Mouse (Mus musculus) CD4-positive helper T cell, adult 2 months (primary cell): ENCODE measurements around the gene Dlgap5.
"Not testable (repeated sequence)": the region's sequence is repeated elsewhere in the genome, so short reads cannot be mapped to it uniquely, and the experiment has no call there.

Experiments used
- DNase-seq: peaks from one replicate; pipeline ENCODE4 v3.0.0-alpha.2; 2012; ENCODE audit warnings: low read depth, missing footprints, low spot score

The Dlgap5 gene

DNA sequence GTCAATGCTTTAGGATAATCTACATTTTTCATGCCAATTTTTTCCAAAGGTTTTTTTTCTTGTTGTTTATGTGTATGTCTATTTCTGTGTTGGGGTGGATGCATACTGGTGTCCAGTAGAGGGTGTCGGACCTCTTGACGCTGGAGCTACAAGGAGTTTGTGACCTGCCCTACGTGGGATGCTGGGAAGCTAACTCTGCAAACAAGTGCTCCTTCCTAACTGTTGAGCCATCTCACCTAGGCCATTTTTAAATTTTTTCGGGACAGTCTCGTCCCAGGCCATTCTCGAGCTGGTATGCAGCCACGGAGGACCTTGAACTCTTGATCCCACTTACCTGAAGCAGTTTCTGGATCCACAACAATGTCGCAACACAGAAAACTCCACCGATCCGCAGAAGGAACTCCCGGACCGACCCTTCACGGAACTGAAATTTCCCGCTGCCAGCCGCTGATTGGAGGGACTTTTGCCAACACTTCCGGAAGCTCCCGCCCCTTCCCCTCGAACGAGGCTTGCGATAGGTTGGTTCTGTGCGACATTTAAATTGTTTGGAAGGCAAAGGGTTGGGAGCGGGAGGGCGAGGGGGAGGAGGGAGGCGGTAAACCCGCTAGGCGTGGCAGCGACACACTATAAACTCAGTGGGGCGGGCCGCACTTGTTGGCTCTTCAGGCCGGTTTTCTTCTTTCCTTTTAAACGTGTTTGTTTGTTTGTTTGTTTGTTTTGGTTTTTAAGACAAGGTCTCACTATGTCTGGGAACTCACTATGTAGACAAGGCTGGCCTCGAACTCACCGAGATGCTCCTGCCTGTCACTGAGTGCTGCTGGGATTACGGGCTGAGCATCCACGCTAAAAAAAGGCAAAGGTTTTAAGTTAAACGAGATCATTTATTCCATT, at the start of gene Dlgap5:
Gene Dlgap5, minus strand, starts transcription at position 633 of the 891 bp plus-strand sequence.
- DNase-seq, result peak; percentile 94

DNA sequence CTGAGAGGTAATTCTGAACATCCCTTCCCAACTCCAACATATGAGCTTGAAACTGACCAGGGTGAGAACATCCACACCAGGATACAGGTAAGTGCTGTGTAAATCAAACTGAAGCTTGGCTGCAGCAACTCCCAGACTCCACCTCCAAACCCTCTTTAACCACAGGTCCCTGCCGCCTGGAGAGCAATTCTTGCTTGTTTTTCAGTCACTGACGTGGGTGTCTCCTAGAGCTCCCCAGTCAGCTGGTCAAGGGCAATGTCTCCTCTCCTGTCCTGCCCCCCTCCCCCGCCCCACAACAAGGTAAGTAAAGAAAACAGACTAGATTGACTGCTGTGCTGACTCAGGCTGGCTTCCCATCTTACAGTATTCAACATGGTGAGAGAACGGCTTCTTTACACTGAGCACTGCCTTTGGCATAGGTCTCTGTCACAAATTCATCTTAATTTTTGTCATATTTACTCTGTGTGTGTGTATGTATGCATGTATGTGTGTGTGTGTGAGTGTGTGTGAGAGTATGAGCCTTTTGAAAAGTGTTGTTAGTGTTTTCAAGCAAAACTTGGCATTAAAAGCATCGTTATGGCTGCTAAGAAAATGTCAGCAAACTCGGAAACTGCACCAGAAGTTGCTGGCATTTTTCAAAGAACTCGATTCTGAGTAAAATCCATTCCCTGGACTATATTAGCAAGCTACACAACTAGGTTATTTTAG, 47.4 kb upstream of the Dlgap5 start:
- DNase-seq, result no peak

DNA sequence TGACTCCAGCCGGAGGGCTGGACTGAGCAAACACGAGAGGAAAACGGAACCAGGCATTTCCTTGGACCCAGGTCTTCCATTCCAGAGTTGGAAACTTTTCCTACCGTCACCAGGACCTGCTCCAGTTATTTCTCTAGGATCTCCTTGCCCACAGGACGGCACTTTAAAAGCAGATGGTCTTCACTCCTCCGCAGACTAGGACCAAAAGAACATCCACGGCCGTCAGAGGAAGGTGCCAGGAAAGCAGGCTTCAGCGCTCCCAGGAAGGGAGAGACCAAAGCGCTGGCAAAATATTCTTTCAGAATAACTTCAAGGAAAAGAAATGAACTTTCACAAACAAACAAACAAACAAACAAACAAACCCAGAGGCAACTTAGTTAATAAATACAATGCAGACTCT, 46.2 kb upstream of the Dlgap5 start:
- no peak for DNase-seq

DNA sequence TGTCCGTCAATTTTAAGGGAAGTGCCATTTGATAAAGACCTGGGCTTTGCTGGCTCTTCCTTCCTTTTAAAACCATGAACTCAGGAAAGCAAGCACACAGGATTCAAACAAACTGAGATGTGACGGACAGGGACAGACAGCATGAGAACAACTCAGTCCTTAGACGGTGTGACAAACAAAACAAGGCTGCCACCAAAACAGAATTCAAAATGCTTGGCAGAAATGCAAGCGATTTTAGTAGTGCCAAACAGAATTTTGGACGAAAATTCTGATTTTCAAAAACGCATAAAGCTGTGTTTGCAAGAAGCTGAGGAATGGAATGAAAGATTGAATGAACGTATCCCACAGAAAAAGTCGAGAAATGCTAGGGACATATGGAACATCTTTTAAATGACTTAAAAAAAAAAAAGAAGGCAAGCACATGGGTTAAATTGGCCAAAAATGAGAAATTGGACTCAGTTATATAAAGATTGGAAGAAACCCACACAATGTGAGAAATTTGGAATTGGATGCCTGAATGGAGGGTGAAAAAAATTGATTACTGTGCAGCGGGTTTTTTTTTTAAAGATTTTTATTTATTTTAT, 44.8 kb upstream of the Dlgap5 start:
- DNase-seq, result no peak

DNA sequence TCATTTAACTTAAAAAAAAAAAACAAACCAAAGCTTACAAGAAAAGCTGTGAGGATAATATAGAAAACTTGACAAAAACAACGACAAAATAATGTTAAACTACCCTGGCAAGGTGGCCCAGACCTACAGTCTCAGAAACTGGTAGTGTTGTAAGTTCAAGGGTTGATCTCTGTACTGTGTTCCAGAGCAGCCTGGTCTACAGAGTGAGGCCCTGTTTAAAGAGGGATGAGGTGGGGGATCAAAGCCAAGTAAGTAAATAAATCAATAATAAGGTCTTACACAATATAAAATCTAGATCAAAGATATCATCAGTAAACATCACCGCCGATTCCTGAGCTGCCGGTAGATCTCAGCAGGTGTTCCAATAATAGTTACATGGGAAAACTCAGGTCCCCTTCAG, 44.2 kb upstream of the Dlgap5 start:
- DNase-seq, result no peak

DNA sequence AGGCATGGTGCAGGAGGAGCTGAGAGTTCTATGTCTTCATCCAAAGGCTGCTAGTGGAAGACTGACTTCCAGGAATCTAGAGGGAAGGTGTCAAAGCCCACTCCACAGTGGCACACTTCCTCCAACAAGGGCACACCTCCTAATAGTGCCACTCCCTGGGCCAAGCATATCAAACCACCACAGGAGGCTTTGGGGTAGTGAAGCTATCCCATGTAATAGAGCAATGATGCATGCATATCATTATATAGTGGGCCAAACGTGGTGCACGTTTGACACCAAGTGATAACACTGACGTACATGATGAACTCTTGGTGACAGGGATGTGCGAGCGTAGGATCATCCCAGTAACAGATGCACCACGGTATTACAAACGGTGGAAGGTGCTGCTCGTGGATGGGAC, 43.8 kb upstream of the Dlgap5 start:
- DNase-seq, result no peak

DNA sequence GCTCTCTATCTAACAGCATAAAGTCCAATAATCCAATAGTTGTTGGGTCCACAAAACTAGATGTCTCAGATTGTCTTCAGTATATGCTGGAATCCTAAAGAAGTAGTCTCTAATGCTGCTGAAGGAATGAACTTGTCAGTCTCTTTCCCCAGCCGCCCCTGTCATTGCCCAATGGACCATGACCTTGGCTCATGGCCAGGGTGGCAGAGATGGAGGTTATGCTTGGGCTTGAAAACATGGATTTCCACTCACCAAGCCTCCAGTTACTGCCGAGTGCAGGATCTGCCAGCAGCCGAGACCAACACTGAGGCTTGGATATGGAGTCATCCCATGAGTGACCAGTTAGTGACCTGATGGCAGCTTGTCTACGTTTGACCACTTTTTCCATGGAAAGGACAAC, 41.3 kb upstream of the Dlgap5 start:
- no peak for DNase-seq

DNA sequence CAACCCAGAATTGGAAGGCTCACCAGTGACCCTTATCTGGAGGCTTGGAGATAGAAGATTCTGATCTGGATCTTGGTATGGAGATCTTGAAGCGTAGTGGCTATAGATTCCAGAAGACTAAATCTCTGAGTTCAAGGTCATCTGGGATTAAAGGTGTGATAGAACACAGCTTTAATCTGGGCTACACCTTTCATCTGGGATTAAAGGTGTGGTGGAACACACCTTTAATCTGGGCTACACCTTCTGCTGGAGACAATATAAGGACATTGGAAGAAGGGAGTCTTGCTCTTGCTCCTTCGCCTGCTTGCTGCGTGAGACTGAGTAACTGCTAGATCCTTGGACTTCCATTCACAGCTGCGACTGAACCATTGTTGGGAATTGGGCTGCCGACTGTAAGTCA, 31.9 kb upstream of the Dlgap5 start, which contains the start of gene Fbxo34:
Gene Fbxo34, plus strand, starts transcription at position 301 of the 400 bp plus-strand sequence.
- DNase-seq, result not testable (repeated sequence)

DNA sequence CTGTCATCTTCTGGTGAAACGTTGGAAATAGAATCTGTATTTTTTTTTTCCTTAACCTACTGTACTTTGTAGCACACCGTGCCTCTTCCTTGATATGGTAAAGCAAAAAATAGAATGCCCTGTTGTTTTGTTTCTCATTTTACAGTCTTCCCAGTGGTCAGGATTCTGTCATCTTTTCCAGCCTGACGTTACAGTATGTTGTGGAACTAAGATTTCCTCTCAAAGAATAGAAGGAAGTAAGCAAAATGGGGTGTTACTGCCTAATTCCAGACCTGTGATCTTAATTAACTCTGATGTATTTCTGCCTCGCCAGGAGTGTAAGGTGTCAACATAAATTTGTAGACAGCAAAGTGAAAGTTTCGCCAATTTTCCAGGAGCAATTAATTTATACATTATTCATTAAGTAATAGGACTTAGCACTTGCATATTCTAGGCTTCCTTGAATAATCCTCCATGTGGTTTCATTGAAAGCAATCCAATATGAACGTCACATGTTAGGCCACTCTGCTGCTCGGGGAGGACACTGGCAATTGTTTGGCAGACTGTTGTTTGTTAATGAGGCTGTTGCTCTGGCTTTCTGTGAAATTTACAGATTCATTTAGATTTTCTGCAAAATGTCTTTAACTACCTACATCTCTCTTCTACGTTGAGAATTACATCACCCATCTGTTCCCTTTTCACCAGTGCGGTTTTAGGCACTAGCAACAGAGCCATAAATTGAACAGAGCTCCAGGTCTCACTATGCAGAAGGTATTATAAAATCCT, 27.3 kb upstream of the Dlgap5 start:
- DNase-seq, result no peak

DNA sequence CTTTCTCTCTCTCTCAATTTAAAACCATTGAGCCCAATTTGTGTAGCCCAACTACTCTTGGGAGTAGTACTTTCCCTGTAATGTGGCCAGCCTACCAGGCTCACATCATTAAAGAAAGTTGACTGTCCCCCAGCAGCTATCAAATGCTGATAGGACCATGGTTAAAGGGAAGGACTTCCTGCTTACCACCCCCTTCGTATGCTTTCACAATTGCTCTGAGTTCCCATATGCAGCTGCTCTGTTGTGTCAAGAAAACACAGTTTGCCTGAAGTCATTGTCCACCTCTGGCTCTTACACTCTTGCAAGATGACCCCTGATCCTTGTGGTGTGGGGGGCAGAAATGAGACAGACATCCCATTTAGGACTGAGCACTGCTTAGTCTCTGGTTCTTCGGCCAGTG, 26.7 kb upstream of the Dlgap5 start:
- no peak for DNase-seq

DNA sequence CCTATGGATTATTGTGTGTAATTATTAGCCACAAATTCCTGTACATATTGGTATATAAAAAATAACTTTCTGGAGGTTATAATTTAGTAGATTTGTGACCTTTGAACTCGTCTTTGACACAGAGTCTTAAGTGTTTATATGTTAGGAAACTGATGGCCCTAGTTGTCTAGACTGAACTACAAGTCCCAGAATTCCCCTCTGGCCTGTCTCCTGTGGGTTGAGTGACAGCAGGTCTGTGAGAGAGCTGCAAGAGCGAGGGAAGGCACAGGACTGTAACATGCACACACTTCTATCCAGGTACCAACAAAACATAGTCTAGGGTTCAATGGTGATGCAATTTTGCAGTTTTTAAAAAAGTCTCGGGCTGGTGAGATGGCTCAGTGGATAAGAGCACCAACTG, 20.7 kb upstream of the Dlgap5 start:
- no peak for DNase-seq

DNA sequence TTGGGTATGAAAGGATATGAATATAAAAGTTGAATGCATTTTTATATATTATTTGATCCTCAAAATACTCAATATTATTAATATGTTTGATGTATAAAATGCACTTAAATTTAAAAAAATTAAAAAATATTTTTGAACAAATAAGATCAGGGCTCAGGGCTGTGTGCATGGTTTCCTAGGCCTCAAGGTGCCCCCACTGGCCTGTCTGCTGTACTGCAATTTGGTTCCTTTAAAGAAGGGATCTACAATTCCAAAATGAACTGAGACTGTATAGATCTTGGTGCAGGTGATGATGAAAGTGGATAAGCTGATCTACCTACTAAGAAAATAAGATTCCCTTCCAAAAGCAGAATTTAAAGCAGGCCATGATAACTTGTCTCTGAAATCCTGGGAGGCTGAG, 14.8 kb upstream of the Dlgap5 start:
- DNase-seq, result no peak

DNA sequence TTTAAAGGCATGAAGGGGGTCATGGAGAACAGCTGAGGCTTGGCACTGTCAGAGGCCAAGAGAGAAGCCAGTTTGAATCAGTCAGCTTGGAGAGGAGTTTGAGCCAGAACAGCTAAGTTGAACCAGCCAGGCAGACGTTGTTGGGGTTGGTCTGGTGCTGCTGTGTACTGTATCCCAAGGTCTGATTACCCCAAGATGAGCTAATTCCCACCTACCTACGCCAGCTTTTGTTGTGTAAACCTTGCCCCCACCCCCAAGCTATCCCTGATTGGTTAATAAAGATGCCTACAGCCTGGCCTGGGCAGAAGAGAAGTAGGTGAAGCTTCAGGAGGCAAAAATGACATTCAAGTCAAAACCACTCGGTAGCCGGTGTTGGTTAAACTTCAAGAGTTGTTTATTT, 4.3 kb upstream of the Dlgap5 start:
- no peak for DNase-seq

DNA sequence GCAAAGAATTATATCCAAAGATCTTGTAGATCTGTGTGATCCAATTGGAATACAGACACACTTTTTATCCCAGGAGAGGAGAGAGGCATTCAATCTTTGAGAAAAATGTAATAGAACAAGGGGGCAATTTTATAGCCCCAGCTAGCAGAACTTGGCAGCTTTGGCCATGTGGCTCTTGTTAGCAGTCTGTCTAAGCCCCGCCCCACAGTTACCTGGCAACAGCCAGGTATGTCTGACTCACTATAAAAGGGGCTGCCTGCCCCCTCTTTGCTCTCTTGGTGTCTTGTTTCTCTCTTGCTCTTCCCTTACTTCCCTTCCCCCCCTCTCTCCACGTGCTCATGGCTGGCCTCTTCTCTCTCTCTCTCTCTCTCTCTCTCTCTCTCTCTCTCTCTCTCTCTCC, 3.4 kb upstream of the Dlgap5 start:
- DNase-seq, result no peak

DNA sequence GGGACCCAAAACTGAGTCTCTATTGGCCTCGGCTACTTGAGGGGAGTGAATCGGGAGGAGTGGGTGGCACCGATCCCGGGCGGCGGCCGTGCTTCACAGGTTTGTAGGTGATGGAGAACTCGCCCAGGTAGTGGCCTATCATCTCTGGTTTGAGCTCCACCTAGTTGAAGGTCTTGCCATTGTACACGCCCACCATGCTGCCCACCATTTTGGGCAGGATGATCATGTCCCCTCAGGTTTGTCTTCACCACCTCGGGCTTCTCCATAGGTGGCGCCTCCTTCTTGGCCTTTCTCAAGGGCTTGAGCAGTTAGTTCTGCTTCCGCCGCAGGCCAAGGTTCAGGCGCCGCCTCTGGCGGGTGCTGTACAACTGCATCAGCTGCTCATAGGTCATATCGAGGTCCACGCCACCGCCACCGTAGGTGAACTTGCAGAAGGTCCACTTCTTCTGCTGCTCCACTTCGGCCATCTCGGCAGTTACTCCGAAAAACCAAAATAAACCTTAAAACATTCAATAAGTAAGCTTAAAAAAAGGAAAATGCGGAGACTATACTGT, 1.6 kb upstream of the Dlgap5 start:
- no peak for DNase-seq

DNA sequence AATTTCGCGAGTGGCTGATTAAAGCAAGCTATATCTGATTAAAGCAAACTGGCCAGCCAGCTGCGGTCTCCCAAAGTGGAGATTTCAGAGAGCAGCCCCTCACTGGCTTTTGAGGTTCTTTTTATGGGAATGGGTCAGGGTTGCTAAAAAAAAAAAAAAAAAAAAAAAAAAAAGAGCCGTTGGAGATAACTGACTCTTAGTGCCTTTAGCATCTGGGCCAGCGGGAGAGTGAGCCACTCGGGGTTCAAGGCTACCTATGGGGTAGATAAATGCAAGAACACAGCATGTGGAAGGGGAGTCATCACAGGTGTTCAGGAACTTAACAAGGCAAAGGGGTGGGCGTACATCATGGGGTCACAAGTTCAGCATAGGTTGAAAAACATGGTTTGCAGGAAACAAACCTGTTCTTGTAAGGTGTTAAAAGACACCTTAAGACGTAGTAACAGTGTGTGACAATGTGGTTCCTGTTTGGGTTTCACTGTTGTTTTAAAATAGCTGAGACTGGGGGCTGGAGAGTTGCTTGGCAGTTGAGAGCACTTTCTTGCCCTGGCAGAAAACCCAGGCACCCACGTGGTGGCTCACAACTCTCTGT, 923 bp upstream of the Dlgap5 start:
- no peak for DNase-seq

DNA sequence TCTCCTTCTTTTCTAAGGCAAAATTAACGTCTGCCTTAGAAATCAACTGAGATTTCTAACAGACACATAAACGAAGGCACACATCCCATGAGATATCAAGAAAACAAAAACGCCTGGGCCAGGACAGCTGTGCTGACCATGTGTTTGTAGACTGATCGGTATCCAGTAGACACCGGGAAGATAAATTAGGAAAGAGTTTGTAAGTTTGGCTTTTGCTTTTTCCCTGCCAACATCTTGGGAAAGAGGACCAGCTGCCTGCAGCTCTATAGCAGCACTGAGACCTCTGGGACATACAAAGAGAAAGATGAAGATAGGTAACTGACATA, 422 bp upstream of the Dlgap5 start:
- DNase-seq, result no peak

DNA sequence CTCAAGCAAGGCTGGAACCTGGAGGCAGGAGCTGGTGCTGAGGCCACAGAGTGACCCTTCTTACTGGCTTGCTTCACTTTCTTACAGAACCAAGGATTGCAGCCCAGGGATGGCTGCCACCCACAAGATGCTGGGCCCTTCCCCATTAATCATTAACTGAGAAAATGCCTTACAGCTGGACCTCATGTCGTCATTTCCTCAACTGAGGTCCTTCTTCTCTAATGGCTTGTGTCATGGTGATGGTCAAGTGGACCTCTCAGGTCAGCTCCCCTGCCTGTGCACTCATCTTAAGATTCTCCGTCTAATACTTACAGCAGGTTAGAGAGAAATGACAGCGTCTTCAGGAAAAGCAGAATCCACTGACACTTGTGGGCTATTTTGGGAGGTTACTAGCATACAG, 861 bp downstream of the Dlgap5 start:
- DNase-seq, result no peak

DNA sequence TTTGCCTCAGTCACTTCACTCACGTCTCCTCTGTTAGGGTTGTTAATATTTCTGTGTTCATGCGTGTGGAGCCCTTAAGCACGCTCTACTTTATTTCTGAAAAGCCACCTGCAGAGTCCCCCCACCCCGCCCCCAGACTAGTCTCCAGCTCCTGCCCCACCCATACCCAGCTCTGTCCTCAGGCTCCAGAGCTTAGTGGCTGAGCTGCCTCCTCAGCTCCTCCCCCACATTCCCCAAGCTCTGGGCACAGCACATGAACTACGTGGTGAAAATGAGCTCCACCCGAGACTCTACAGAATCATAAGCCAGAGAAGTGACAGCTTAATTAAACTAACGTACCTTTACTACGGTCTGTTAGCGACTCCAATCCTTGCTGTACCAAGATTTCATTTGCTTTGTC, 12.2 kb downstream of the Dlgap5 start:
- DNase-seq, result no peak

DNA sequence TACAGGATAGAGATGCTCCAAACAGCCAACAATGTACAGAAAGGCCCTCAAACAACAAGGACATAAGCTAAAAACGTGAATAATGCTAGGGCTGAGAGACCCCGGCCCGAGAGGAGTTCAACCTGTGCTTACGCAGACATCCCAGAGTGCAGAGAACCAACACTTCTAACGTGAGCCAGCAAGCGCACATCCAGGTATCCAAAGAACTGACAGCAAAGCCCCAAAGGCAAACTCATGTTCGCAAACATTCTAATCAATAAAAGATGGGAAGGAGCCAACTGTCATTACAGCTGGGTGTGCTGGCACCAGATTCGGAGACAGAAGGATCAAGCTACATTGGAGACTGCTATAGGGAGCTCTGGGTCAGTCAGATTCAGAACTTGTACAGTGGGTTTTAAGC, 15.5 kb downstream of the Dlgap5 start:
- DNase-seq, result no peak

DNA sequence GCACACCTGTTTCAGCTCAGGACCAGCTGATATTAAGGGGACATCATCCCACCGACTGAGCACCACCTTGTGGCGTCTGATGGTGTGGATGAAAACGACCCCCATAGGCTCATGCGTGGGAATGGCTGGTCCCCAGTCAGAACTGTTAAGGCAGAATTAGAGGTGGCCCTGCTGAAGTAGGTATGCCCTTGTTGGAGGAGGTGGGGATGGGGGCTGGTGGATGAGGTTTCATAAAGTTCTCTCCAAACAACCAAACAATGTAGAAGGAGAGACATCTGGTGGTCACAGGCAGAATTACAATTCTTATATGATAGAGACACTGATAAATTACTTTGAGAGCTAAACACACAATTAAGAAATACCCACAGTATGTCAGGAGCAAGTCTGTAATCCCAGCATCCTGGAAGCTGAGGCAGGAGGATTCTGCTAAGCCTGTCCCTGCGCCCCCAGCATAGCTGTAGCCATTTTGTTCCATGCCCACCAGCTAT, 22.0 kb downstream of the Dlgap5 start:
- DNase-seq, result peak; percentile 82
